Mouse (Mus musculus) inflammation-experienced regulatory T-cells, adult 6 months (primary cell): ENCODE measurements around the gene Uhrf1. TPM values are rescaled to one million over a fixed set of nuclear protein-coding genes. Genes with fewer than 3 reads are reported as not detected.

Experiments
- ATAC-seq: one replicate; pipeline ENCODE4 v1.8.0; 2017
- polyA plus RNA-seq, 3 experiments: library from polyadenylated mRNA; unstranded; fragments of 100-300 nt; shearing (Covaris generic); gene quantifications; one replicate each; pipeline ENCODE4 v1.2.1; 2017

The Uhrf1 gene
- polyA plus RNA-seq, 3 experiments from 2014 or later, result 7.1 to 60.4 (median 9.6) TPM

- peak; percentile 77 for ATAC-seq
Measured at GRCm38 (mm10) chr17:56276643-56277566, 26.2 kb upstream of the Uhrf1 start, which contains the start of gene Ticam1. Gene Ticam1, minus strand, starts transcription at chr17:56276786.

- ATAC-seq, result no peak
Measured at GRCm38 (mm10) chr17:56277567-56277893, 25.6 kb upstream of the Uhrf1 start.

- ATAC-seq, result no peak
Measured at GRCm38 (mm10) chr17:56278340-56278739, 24.8 kb upstream of the Uhrf1 start.

- ATAC-seq, result no peak
Measured at GRCm38 (mm10) chr17:56279481-56280155, 23.5 kb upstream of the Uhrf1 start.

- no peak for ATAC-seq
Measured at GRCm38 (mm10) chr17:56281193-56281592, 21.9 kb upstream of the Uhrf1 start.

- no peak for ATAC-seq
Measured at GRCm38 (mm10) chr17:56282802-56283201, 20.3 kb upstream of the Uhrf1 start.

- ATAC-seq, result no peak
Measured at GRCm38 (mm10) chr17:56283316-56283715, 19.8 kb upstream of the Uhrf1 start.

- ATAC-seq, result no peak
Measured at GRCm38 (mm10) chr17:56285995-56286394, 17.1 kb upstream of the Uhrf1 start.

- no peak for ATAC-seq
Measured at GRCm38 (mm10) chr17:56287830-56288229, 15.3 kb upstream of the Uhrf1 start.

- ATAC-seq, result no peak
Measured at GRCm38 (mm10) chr17:56288866-56289265, 14.3 kb upstream of the Uhrf1 start.

GRCm38 (mm10) chr17:56289371-56290331 lies 13.5 kb upstream of the Uhrf1 start:
- ATAC-seq, result peak; percentile 23

- peak; percentile 67 for ATAC-seq
Measured at GRCm38 (mm10) chr17:56290388-56291170, 12.5 kb upstream of the Uhrf1 start.

- peak; percentile 85 for ATAC-seq
Measured at GRCm38 (mm10) chr17:56291171-56291511, 12.0 kb upstream of the Uhrf1 start.

GRCm38 (mm10) chr17:56291826-56292475 lies 11.2 kb upstream of the Uhrf1 start:
- ATAC-seq, result no peak

- ATAC-seq, result no peak
Measured at GRCm38 (mm10) chr17:56292531-56293222, 10.4 kb upstream of the Uhrf1 start, which contains the start of gene Plin3. Gene Plin3, minus strand, starts transcription at chr17:56292873.

GRCm38 (mm10) chr17:56293291-56293690 lies 9.8 kb upstream of the Uhrf1 start:
- no peak for ATAC-seq

- ATAC-seq, result no peak
Measured at GRCm38 (mm10) chr17:56294241-56294640, 8.9 kb upstream of the Uhrf1 start.

GRCm38 (mm10) chr17:56296201-56296600 lies 6.9 kb upstream of the Uhrf1 start:
- no peak for ATAC-seq

- ATAC-seq, result no peak
Measured at GRCm38 (mm10) chr17:56298238-56298637, 4.9 kb upstream of the Uhrf1 start.

GRCm38 (mm10) chr17:56300186-56300585 lies 2.9 kb upstream of the Uhrf1 start, which contains the start of gene Arrdc5:
Gene Arrdc5, minus strand, starts transcription at chr17:56300286.
- ATAC-seq, result no peak
